Mouse (Mus musculus): ENCODE measurements around the gene Gfra4. TPM values are rescaled to one million over a fixed set of nuclear protein-coding genes. Genes with fewer than 3 reads are reported as not detected.
"Not testable (repeated sequence)": the region's sequence is repeated elsewhere in the genome, so short reads cannot be mapped to it uniquely, and the experiment has no call there.

The Gfra4 gene
- polyA plus RNA-seq, 1 experiment: 0.73 TPM

DNA sequence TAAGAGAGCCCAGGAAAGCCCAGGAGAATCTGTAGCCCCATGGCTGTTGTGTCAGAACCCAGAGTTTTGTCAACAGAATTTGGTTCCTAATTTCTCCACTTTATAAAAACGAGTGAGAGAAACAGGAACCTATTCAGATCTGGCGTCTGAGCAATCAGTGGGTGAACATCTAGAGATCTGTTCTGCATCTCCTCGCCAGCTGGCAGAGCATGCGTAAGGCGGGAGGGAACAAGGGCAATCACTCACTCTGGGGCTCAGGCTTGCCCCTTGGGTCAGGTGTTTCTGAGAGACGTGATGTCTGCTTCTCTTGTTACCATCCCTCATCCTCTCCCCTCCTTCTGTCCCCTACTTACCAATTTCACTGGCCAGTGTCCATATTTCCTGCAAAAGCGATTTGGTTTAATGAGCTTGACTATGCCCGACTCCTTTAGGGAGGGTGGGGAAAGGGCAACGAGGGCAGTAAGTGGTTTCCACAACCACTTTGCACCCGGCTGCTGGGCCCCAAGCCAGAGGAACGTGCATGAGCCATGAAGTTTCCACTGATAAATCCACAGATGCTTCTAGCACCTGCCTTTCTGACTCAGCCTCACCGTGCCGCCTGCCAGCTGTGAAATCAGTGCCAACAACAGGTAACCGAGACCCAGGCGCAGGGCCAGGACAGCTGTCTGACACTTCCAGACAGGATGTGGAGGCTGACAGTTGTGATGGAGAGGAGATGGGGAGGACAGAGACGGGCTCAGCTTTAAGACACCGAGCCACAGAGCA is 5.5 kb downstream of the Gfra4 start:
- Histone ChIP-seq H3K27me3 (ENCODE audit: control insufficient read depth, insufficient read depth, low read length, poor library complexity, severe bottlenecking) (peaks cover 7% of the 10 kb centered on the region; the same call in 1 of the 2 replicates), H3K4me3 (ENCODE audit: low read depth, low read length) (no peak overlapping the region), H3K27ac (ENCODE audit: insufficient read depth, low read length) (no peak overlapping the region), H3K4me1 (ENCODE audit: control insufficient read depth, insufficient read depth, low read length) (no peaks in the 10 kb centered on the region), H3K9me3 (replicated peaks; ENCODE audit: control insufficient read depth, insufficient read depth, low read length, poor library complexity, severe bottlenecking) (peaks cover 3% of the 10 kb centered on the region), H3K9ac (ENCODE audit: low read depth, poor library complexity, severe bottlenecking) (no peak overlapping the region), H3K36me3 (ENCODE audit: control insufficient read depth, insufficient read depth, low read length, poor library complexity, severe bottlenecking) (no peaks in the 10 kb centered on the region)
- no peak for TF ChIP-seq CTCF (IDR thresholded peaks at IDR 0.05; ENCODE audit: low read depth, low read length)
- TF ChIP-seq POLR2A (IDR thresholded peaks at IDR 0.05; ENCODE audit: insufficient read depth, low read length): no peak
- no peak for TF ChIP-seq EP300 (IDR thresholded peaks at IDR 0.05; ENCODE audit: insufficient read depth, low read depth, low read length)

DNA sequence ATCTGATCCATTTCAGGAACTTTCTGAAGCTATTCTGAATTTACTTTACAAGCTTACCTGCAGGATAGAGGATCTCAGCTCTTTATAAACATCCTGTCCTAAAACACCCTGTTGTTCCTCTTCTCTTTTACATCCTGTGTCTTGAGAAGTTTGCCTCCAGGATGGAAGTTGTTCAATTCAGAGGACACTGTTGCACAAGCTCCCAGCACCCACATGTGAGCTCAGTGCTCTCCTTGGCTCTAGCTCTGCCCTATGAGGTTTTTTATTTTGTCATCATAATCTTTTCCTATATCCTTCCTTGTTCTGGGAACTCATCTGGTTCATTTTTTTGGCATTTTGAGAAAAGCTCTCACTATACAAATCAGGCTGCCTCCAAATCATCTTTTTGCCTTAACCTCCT is 6.1 kb downstream of the Gfra4 start:
- Histone ChIP-seq H3K27ac (ENCODE audit: insufficient read depth, low read length) (no peak overlapping the region), H3K4me1 (ENCODE audit: control insufficient read depth, insufficient read depth, low read length) (no peaks in the 10 kb centered on the region), H3K9ac (ENCODE audit: low read depth, poor library complexity, severe bottlenecking) (no peak overlapping the region), H3K27me3 (ENCODE audit: control insufficient read depth, insufficient read depth, low read length, poor library complexity, severe bottlenecking) (0 out of 2 replicates have a peak, but pooled peaks cover 4% of the 10 kb centered on the region), H3K4me3 (ENCODE audit: low read depth, low read length) (no peak overlapping the region), H3K9me3 (replicated peaks; ENCODE audit: control insufficient read depth, insufficient read depth, low read length, poor library complexity, severe bottlenecking) (peaks cover 3% of the 10 kb centered on the region), H3K36me3 (ENCODE audit: control insufficient read depth, insufficient read depth, low read length, poor library complexity, severe bottlenecking) (no peaks in the 10 kb centered on the region)
- TF ChIP-seq CTCF (IDR thresholded peaks at IDR 0.05; ENCODE audit: low read depth, low read length) (no peak), EP300 (IDR thresholded peaks at IDR 0.05; ENCODE audit: insufficient read depth, low read depth, low read length) (no peak), POLR2A (IDR thresholded peaks at IDR 0.05; ENCODE audit: insufficient read depth, low read length) (no peak)

DNA sequence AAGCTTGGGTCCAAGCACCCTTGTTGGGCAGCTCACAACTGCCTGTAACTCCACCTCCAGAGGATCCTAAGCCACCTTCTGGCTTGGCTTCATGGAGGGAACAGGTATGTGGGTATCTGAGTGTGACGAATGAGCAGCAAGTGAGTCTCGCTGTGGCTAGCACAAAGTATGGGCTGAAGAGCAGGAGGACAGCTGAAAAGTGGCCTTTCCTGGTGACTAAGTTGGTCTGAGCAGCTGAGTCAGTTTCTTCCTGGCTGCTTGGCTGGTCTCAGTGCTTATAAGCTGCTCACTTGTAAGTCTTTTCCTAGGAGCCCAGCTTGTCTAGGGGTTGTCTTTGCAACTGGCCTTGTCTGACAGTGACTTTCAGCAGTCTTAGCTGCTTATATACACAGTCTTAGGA is 6.5 kb downstream of the Gfra4 start:
- Histone ChIP-seq H3K27ac (ENCODE audit: insufficient read depth, low read length) (no peak overlapping the region), H3K9me3 (replicated peaks; ENCODE audit: control insufficient read depth, insufficient read depth, low read length, poor library complexity, severe bottlenecking) (peaks cover 3% of the 10 kb centered on the region), H3K36me3 (ENCODE audit: control insufficient read depth, insufficient read depth, low read length, poor library complexity, severe bottlenecking) (no peaks in the 10 kb centered on the region), H3K27me3 (ENCODE audit: control insufficient read depth, insufficient read depth, low read length, poor library complexity, severe bottlenecking) (0 out of 2 replicates have a peak, but pooled peaks cover 2% of the 10 kb centered on the region), H3K4me3 (ENCODE audit: low read depth, low read length) (no peak overlapping the region), H3K4me1 (ENCODE audit: control insufficient read depth, insufficient read depth, low read length) (no peaks in the 10 kb centered on the region), H3K9ac (ENCODE audit: low read depth, poor library complexity, severe bottlenecking) (no peak overlapping the region)
- TF ChIP-seq POLR2A (IDR thresholded peaks at IDR 0.05; ENCODE audit: insufficient read depth, low read length) (no peak), EP300 (IDR thresholded peaks at IDR 0.05; ENCODE audit: insufficient read depth, low read depth, low read length) (no peak), CTCF (IDR thresholded peaks at IDR 0.05; ENCODE audit: low read depth, low read length) (no peak)

DNA sequence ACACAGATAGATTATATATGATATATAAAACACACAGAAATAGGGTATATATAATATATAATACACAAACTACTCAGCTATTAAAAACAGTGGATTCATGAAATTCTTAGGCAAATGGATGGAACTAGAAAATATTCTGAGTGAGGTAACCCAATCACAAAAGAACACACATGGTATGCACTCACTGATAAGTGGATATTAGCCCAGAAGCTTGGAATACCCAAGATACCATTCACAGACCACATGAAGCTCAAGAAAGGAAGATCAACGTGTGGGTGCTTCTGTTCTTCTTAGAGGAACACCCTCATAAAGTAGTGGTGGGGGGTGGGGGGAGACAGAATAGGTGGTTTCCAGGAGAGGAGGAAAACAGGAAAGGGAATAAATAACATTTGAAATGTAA is 11.5 kb downstream of the Gfra4 start:
- not testable (repeated sequence) for H3K4me1 ChIP-seq (ENCODE audit: control insufficient read depth, insufficient read depth, low read length); H3K9ac ChIP-seq (ENCODE audit: low read depth, poor library complexity, severe bottlenecking); H3K36me3 ChIP-seq (ENCODE audit: control insufficient read depth, insufficient read depth, low read length, poor library complexity, severe bottlenecking); H3K9me3 ChIP-seq (replicated peaks; ENCODE audit: control insufficient read depth, insufficient read depth, low read length, poor library complexity, severe bottlenecking); H3K27ac ChIP-seq (ENCODE audit: insufficient read depth, low read length); H3K4me3 ChIP-seq (ENCODE audit: low read depth, low read length); H3K27me3 ChIP-seq (ENCODE audit: control insufficient read depth, insufficient read depth, low read length, poor library complexity, severe bottlenecking)

DNA sequence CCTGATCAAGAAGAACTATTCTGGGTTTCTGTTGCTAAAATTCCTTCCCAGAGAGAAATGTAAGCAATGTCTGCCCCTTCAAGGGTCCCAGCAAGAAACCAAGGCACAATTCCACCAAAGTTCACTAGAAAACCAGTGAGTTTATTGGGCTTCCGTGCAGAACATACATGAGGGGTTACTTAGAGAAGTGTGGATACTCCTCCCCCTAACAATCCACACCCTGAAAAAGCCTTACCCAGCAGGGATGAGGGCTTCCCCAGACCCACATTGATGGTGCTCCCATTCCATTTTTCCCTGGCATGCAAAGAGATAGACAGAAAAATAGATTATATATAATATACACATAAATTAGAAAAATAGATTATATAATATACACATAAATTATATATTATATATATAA is 11.9 kb downstream of the Gfra4 start:
- H3K4me3 ChIP-seq (ENCODE audit: low read depth, low read length): no peak overlapping the region

DNA sequence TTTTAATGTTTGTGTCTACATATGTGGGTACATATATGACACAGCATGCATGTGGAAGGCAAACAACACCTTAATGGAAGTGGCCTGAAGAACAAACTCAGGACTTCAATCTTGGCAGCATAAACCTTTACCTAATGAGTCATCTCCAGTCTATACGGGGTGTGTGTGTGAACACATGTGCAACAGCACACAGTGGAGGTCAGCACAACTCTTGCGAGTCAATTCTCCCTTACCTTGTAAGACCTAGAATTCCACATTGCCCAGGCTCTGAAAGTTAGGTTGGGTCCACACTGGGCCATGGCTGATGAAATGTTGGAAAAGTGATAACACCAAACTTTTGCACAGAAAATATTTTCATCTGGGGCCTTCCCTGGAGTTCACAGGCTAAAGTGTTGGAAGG is 12.3 kb downstream of the Gfra4 start:
- TF ChIP-seq CTCF (IDR thresholded peaks at IDR 0.05; ENCODE audit: low read depth, low read length): no peak
- TF ChIP-seq POLR2A (IDR thresholded peaks at IDR 0.05; ENCODE audit: insufficient read depth, low read length): no peak
- no peak for TF ChIP-seq EP300 (IDR thresholded peaks at IDR 0.05; ENCODE audit: insufficient read depth, low read depth, low read length)
- H3K9me3 ChIP-seq (replicated peaks; ENCODE audit: control insufficient read depth, insufficient read depth, low read length, poor library complexity, severe bottlenecking): peaks cover 3% of the 10 kb centered on the region
- H3K27me3 ChIP-seq (ENCODE audit: control insufficient read depth, insufficient read depth, low read length, poor library complexity, severe bottlenecking): no peaks in the 10 kb centered on the region
- H3K4me3 ChIP-seq (ENCODE audit: low read depth, low read length): no peak overlapping the region
- no peak overlapping the region for H3K9ac ChIP-seq (ENCODE audit: low read depth, poor library complexity, severe bottlenecking)
- H3K27ac ChIP-seq (ENCODE audit: insufficient read depth, low read length): no peak overlapping the region
- no peaks in the 10 kb centered on the region for H3K36me3 ChIP-seq (ENCODE audit: control insufficient read depth, insufficient read depth, low read length, poor library complexity, severe bottlenecking)
- no peaks in the 10 kb centered on the region for H3K4me1 ChIP-seq (ENCODE audit: control insufficient read depth, insufficient read depth, low read length)

More for the DNA sequence above, 11.9 kb downstream of the Gfra4 start:
- TF ChIP-seq POLR2A (IDR thresholded peaks at IDR 0.05; ENCODE audit: insufficient read depth, low read length): no peak
- TF ChIP-seq CTCF (IDR thresholded peaks at IDR 0.05; ENCODE audit: low read depth, low read length): no peak
- TF ChIP-seq EP300 (IDR thresholded peaks at IDR 0.05; ENCODE audit: insufficient read depth, low read depth, low read length): no peak
- H3K9ac ChIP-seq (ENCODE audit: low read depth, poor library complexity, severe bottlenecking): no peak overlapping the region
- H3K27ac ChIP-seq (ENCODE audit: insufficient read depth, low read length): no peak overlapping the region
- no peaks in the 10 kb centered on the region for H3K36me3 ChIP-seq (ENCODE audit: control insufficient read depth, insufficient read depth, low read length, poor library complexity, severe bottlenecking)
- no peaks in the 10 kb centered on the region for H3K4me1 ChIP-seq (ENCODE audit: control insufficient read depth, insufficient read depth, low read length)
- no peaks in the 10 kb centered on the region for H3K27me3 ChIP-seq (ENCODE audit: control insufficient read depth, insufficient read depth, low read length, poor library complexity, severe bottlenecking)
- H3K9me3 ChIP-seq (replicated peaks; ENCODE audit: control insufficient read depth, insufficient read depth, low read length, poor library complexity, severe bottlenecking): peaks cover 3% of the 10 kb centered on the region

Measured in ES-Bruce4 (cell line).